Mouse (Mus musculus): ENCODE measurements at regions not wholly inside any gene's neighbourhood (a gene's known extent, or its start where the extent isn't known, plus 50 kb on each side); places are given as distances from the start of the nearest gene placed in this dataset.
A peak's percentile ranks its signal among the peaks of the same experiment; 100 is the strongest.

DNA sequence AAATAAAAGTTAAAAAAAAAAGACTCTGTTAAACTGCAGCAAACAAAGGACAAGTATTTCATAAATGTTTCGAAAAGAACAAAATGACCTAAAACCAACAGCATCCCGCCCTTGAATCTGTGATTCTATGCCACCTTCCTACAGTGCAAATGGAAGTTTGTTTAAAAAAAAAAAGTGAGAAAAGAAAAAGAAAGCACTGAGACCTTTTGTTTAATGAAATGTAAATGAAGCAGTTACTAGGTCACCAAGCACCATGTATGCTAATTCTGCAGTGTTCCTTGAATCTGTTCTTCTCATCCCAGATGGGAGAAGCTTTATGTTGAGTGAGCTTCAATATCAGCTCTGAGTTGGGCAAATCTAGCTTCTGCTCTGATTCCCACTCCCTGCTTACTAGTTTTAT, 64.8 kb downstream of the Dnajb9 start:
- no peak for DNase-seq (ENCODE audit: low spot score in 2 of 2)

DNA sequence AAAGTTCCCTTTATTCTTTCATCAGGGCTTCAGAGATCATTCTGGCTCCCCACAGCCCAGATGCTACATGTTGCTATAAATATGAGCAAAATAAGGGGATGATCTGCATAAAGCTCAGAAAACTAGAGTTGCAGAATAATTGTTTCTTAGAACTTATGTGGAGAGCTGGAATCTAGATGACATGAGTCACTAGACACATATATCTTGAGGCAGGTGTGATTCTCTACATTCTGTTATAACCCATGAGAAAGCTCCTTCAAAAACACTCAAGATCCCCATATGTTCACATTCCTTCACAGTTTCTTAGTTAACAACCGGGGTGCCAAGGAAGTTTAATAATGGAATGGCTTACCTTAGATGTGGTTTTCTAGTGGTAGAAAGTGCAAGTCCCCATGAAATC, 71.1 kb downstream of the Dnajb9 start:
- DNase-seq (ENCODE audit: low spot score in 2 of 2): no peak

- no peak for DNase-seq (ENCODE audit: low spot score in 2 of 2)
Observed at GRCm38 (mm10) chr12:44128874-44129273, 81.3 kb downstream of the Dnajb9 start.

DNA sequence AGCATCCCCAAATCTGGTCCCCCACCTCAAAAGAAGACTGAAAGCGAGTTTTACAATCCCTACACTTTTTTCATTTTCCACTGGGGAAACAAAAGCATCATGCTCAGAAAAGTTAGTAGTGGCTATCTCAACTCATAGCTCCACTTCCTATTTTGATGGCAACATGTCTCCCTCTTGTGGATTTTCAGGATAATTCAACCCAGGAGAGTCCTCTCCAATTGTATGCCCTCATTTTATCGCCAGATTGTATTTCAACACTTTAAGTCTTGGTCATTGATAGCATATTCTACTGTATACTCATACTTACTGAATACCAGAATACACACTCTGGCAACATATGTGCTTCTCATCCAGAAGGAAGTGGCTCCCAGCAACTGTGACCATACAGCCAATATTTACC, 105.0 kb downstream of the Dnajb9 start:
- DNase-seq (ENCODE audit: low spot score in 2 of 2): no peak

DNA sequence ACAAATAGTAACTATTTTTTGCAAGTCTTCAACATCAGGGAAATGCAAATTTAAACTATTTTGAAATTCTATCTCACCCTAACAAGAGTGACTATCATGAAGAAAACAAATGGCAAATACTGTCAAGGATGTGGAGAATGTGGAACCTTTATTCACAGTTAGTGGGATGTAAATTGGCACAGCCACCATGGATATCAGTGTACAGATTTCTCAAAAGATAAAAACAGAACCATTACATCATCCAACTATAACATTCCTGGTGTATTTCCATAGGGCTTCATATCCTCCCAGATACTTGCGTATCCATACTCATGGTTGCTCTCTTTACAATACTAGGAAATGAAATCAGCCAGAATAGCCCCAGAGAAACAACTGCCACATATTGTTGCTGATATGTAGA, 110.9 kb downstream of the Dnajb9 start:
- no peak for DNase-seq (ENCODE audit: low spot score in 2 of 2)

GRCm38 (mm10) chr12:44071766-44072165, 138.4 kb downstream of the Dnajb9 start:
- no peak for DNase-seq (ENCODE audit: low spot score in 2 of 2)

GRCm38 (mm10) chr12:44056493-44057163, 153.5 kb downstream of the Dnajb9 start:
- no peak for DNase-seq (ENCODE audit: low spot score in 2 of 2)

DNA sequence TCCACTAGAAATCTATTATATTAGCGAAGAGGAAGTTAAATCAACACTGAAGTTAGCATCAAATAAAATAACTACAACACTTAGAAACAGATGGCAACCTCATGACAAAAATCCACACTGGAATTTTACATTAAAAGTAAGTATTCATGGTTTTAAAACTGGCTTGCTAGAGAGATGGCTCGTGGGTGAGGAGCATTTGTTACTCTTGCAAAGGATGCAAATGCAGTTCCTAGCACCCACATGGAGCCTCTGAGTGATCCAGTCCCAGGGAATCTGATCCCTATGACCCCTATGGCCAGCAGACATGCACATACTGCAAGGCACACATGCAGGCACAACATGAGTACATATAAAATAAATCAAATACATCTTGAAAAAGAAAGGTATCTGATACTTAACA, 164.3 kb downstream of the Dnajb9 start:
- no peak for DNase-seq (ENCODE audit: low spot score in 2 of 2)

- DNase-seq (ENCODE audit: low spot score in 2 of 2): peak; percentile 25
Observed at GRCm38 (mm10) chr12:44044388-44045105, 165.6 kb downstream of the Dnajb9 start.

DNA sequence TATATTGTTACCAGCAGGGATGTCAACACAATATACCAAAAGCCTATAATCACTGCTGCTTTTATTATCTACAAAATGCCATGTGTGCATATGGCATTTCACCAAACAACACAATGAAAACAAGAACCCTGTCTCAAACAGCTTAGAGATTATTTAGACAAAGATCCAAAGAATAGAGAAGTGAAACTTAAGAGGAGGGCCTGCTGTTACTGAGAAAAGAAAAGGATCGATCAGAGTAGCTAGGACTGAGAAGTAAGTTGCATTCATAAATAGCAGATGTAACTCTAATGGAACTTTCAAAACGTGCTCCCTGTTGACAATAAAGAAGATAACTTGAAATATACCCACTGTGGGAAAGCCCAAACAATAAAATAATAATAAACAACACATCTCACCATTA, 203.3 kb downstream of the Dnajb9 start:
- no peak for DNase-seq (ENCODE audit: low spot score in 2 of 2)

DNA sequence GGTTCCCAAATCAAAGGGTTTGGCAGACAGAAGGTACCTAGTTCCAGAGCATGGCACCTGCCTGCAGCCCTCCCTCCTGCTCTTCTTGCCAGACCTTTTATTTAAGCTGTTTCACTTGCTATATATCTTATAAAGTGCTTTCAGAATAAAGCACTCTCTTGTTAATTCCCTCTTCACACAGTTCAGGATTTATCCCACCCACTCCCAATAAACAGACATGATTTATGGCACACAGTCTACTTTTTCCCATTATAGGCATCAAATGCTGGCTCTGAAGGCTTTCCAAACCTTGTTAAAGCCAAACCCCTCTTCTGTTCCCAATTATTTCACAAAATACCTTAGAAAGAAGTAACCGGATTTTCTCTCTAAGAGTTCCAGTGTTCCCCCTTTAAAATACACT, 226.6 kb downstream of the Dnajb9 start:
- no peak for DNase-seq (ENCODE audit: low spot score in 2 of 2)

GRCm38 (mm10) chr12:43963973-43964372, 246.2 kb downstream of the Dnajb9 start:
- peak in 1 of 2 experiments; percentile 24 for DNase-seq (ENCODE audit: low spot score in 2 of 2)

DNA sequence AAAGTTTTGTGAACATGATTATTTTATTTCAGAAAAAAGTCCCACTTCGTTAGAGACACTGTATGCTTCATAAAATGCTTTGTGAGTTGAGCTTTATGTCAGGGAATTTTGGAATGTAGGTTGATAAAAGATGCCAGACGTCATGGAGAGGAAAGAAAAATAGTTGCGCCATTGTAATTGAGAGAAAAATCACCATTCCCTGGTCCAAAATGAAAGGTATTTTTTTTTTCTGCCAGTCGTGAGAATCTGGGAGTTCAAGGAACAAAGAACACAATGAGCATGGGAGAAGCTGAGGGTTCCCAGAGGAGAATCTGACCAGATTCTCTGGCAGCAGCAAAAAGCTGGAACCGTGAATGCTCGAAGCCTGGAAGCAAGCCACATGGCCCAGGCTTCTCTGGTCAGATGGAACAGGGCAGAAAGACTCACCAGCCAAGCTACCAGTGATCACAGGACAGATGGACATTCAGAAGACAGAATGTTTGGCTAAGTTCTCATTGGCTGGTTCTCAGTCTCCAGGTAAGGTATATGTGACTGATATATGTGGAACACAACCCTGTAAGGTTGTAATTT, 247.5 kb downstream of the Dnajb9 start:
- peak; percentile 65 to 67 for DNase-seq (ENCODE audit: low spot score in 2 of 2)

- no peak for DNase-seq (ENCODE audit: low spot score in 2 of 2)
Observed at GRCm38 (mm10) chr12:43924228-43924627, 285.9 kb downstream of the Dnajb9 start.

- DNase-seq (ENCODE audit: low spot score in 2 of 2): no peak
Observed at GRCm38 (mm10) chr12:43920396-43920795, 289.7 kb downstream of the Dnajb9 start.

GRCm38 (mm10) chr12:43919114-43919513, 291.0 kb downstream of the Dnajb9 start:
- DNase-seq (ENCODE audit: low spot score in 2 of 2): no peak

- DNase-seq (ENCODE audit: low spot score in 2 of 2): no peak
Observed at GRCm38 (mm10) chr12:43916779-43917178, 293.3 kb downstream of the Dnajb9 start.

DNA sequence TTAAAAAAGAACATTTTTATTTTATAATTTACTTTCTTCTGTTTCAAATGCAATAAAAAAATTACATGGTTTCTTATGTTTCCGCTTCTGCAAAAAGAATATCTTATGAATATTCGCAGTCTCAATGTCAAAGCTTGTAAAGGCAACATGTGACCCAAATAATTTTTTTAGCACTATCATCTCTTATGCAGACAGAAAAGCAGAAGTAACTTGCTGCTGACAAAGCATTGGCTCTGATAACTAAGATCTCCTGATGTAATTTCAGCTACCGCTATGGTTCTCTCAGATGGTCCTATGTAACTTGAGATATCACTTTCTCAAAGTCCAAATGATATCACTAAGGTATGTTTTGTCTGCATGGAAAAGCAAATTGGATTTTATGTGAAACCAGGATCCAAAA, 310.9 kb downstream of the Dnajb9 start:
- no peak for DNase-seq (ENCODE audit: low spot score in 2 of 2)

GRCm38 (mm10) chr12:43885596-43885995, 324.5 kb downstream of the Dnajb9 start:
- DNase-seq (ENCODE audit: low spot score in 2 of 2): no peak

GRCm38 (mm10) chr12:43860479-43860878, 349.6 kb downstream of the Dnajb9 start:
- DNase-seq (ENCODE audit: low spot score in 2 of 2): peak in 1 of 2 experiments; percentile 20

- no peak for DNase-seq (ENCODE audit: low spot score in 2 of 2)
Observed at GRCm38 (mm10) chr12:43856370-43856769, 353.8 kb downstream of the Dnajb9 start.

GRCm38 (mm10) chr12:43852246-43852645, 357.9 kb downstream of the Dnajb9 start:
- no peak for DNase-seq (ENCODE audit: low spot score in 2 of 2)
